Mouse (Mus musculus): ENCODE data around the gene Cfap70. TPM values are rescaled to one million over a fixed set of nuclear protein-coding genes. Genes with fewer than 3 reads are reported as not detected.

Gene Cfap70
- polyA plus RNA-seq, 1 experiment from 2014 or later, result 0.16 TPM

- no peak overlapping the region for H3K4me3 ChIP-seq (ENCODE audit: low read depth, low read length)
- no peaks in the 10 kb centered on the region for H3K9me3 ChIP-seq (ENCODE audit: control insufficient read depth, low read length)
- H3K4me1 ChIP-seq (replicated peaks; ENCODE audit: control insufficient read depth, insufficient read depth), result no peaks in the 10 kb centered on the region
- no peak overlapping the region for H3K4me2 ChIP-seq (replicated peaks; ENCODE audit: low read depth)
- no peak overlapping the region for H3K9ac ChIP-seq (ENCODE audit: low read length)
- H3K27ac ChIP-seq (replicated peaks), result no peak overlapping the region
- no peak for ATAC-seq (ENCODE audit: low FRiP score, low TSS enrichment)
- peaks cover 39% of the 10 kb centered on the region for H3K36me3 ChIP-seq (ENCODE audit: control insufficient read depth, insufficient read depth, low read length)
- TF ChIP-seq CTCF (IDR thresholded peaks at IDR 0.05; ENCODE audit: low read depth) (no peak), EP300 (optimal IDR thresholded peaks at IDR 0.05) (no peak)
- H3K27me3 ChIP-seq (ENCODE audit: control insufficient read depth, insufficient read depth, low read length), result no peaks in the 10 kb centered on the region
- 71% methylated on average over 14 of the region's 14 CpGs for WGBS
- DNase-seq (ENCODE audit: low spot score), result no peak
Measured at GRCm38 (mm10) chr14:20460216-20460615, 8.2 kb upstream of the Cfap70 start.

- H3K9ac ChIP-seq (ENCODE audit: low read length), result no peak overlapping the region
- no peak overlapping the region for H3K4me3 ChIP-seq (ENCODE audit: low read depth, low read length)
- TF ChIP-seq EP300 (optimal IDR thresholded peaks at IDR 0.05) (no peak), CTCF (IDR thresholded peaks at IDR 0.05; ENCODE audit: low read depth) (no peak)
- no peak for ATAC-seq (ENCODE audit: low FRiP score, low TSS enrichment)
- no peak for DNase-seq (ENCODE audit: low spot score)
- 90% methylated on average over 9 of the region's 9 CpGs for WGBS
- H3K4me1 ChIP-seq (replicated peaks; ENCODE audit: control insufficient read depth, insufficient read depth), result no peaks in the 10 kb centered on the region
- H3K36me3 ChIP-seq (ENCODE audit: control insufficient read depth, insufficient read depth, low read length), result peaks cover 35% of the 10 kb centered on the region
- H3K27ac ChIP-seq (replicated peaks), result no peak overlapping the region
- H3K4me2 ChIP-seq (replicated peaks; ENCODE audit: low read depth), result no peak overlapping the region
- H3K9me3 ChIP-seq (ENCODE audit: control insufficient read depth, low read length), result no peaks in the 10 kb centered on the region
- H3K27me3 ChIP-seq (ENCODE audit: control insufficient read depth, insufficient read depth, low read length), result no peaks in the 10 kb centered on the region
Measured at GRCm38 (mm10) chr14:20458378-20458777, 6.4 kb upstream of the Cfap70 start.

- Histone ChIP-seq H3K4me2 (replicated peaks; ENCODE audit: low read depth) (no peak overlapping the region), H3K27me3 (ENCODE audit: control insufficient read depth, insufficient read depth, low read length) (no peaks in the 10 kb centered on the region), H3K9ac (ENCODE audit: low read length) (no peak overlapping the region), H3K4me1 (replicated peaks; ENCODE audit: control insufficient read depth, insufficient read depth) (no peaks in the 10 kb centered on the region), H3K36me3 (ENCODE audit: control insufficient read depth, insufficient read depth, low read length) (peaks cover 8% of the 10 kb centered on the region), H3K27ac (replicated peaks) (no peak overlapping the region), H3K4me3 (ENCODE audit: low read depth, low read length) (no peak overlapping the region), H3K9me3 (ENCODE audit: control insufficient read depth, low read length) (no peaks in the 10 kb centered on the region)
- ATAC-seq (ENCODE audit: low FRiP score, low TSS enrichment) (peak; percentile 22; the same call in 1 of the 2 replicates), DNase-seq (ENCODE audit: low spot score) (no peak)
- WGBS, result 85% methylated on average over 5 of the region's 5 CpGs
- no peak for TF ChIP-seq CTCF (IDR thresholded peaks at IDR 0.05; ENCODE audit: low read depth)
- no peak for TF ChIP-seq EP300 (optimal IDR thresholded peaks at IDR 0.05)
Measured at GRCm38 (mm10) chr14:20452929-20453328, 903 bp upstream of the Cfap70 start.

GRCm38 (mm10) chr14:20451302-20451701 is 724 bp downstream of the Cfap70 start:
- DNase-seq (ENCODE audit: low spot score), result no peak
- Histone ChIP-seq H3K36me3 (ENCODE audit: control insufficient read depth, insufficient read depth, low read length) (peaks cover 3% of the 10 kb centered on the region), H3K27me3 (ENCODE audit: control insufficient read depth, insufficient read depth, low read length) (no peaks in the 10 kb centered on the region), H3K9me3 (ENCODE audit: control insufficient read depth, low read length) (no peaks in the 10 kb centered on the region), H3K4me1 (replicated peaks; ENCODE audit: control insufficient read depth, insufficient read depth) (no peaks in the 10 kb centered on the region), H3K9ac (ENCODE audit: low read length) (peak overlapping the region; percentile 53), H3K4me3 (ENCODE audit: low read depth, low read length) (peak overlapping the region; percentile 41; the same call in 1 of the 2 replicates), H3K4me2 (replicated peaks; ENCODE audit: low read depth) (peak overlapping the region; percentile 65), H3K27ac (replicated peaks) (no peak overlapping the region)
- TF ChIP-seq EP300 (optimal IDR thresholded peaks at IDR 0.05), result no peak
- TF ChIP-seq CTCF (IDR thresholded peaks at IDR 0.05; ENCODE audit: low read depth), result no peak
- WGBS, result 11% methylated on average over 2 of the region's 2 CpGs
- no peak for ATAC-seq (ENCODE audit: low FRiP score, low TSS enrichment)

- Histone ChIP-seq H3K9me3 (ENCODE audit: control insufficient read depth, low read length) (no peaks in the 10 kb centered on the region), H3K36me3 (ENCODE audit: control insufficient read depth, insufficient read depth, low read length) (no peaks in the 10 kb centered on the region), H3K27ac (replicated peaks) (no peak overlapping the region), H3K4me1 (replicated peaks; ENCODE audit: control insufficient read depth, insufficient read depth) (no peaks in the 10 kb centered on the region), H3K4me3 (ENCODE audit: low read depth, low read length) (no peak overlapping the region), H3K9ac (ENCODE audit: low read length) (no peak overlapping the region), H3K4me2 (replicated peaks; ENCODE audit: low read depth) (no peak overlapping the region), H3K27me3 (ENCODE audit: control insufficient read depth, insufficient read depth, low read length) (no peaks in the 10 kb centered on the region)
- WGBS, result 43% methylated on average over 12 of the region's 12 CpGs
- ATAC-seq (ENCODE audit: low FRiP score, low TSS enrichment) (no peak), DNase-seq (ENCODE audit: low spot score) (no peak)
- TF ChIP-seq EP300 (optimal IDR thresholded peaks at IDR 0.05) (no peak), CTCF (IDR thresholded peaks at IDR 0.05; ENCODE audit: low read depth) (no peak)
Measured at GRCm38 (mm10) chr14:20447209-20447608, 4.8 kb downstream of the Cfap70 start.

- no peaks in the 10 kb centered on the region for H3K27me3 ChIP-seq (ENCODE audit: control insufficient read depth, insufficient read depth, low read length)
- 60% methylated on average over 17 of the region's 17 CpGs for WGBS
- H3K27ac ChIP-seq (replicated peaks), result no peak overlapping the region
- no peaks in the 10 kb centered on the region for H3K4me1 ChIP-seq (replicated peaks; ENCODE audit: control insufficient read depth, insufficient read depth)
- TF ChIP-seq CTCF (IDR thresholded peaks at IDR 0.05; ENCODE audit: low read depth) (no peak), EP300 (optimal IDR thresholded peaks at IDR 0.05) (no peak)
- H3K9me3 ChIP-seq (ENCODE audit: control insufficient read depth, low read length), result no peaks in the 10 kb centered on the region
- no peak overlapping the region for H3K4me3 ChIP-seq (ENCODE audit: low read depth, low read length)
- no peaks in the 10 kb centered on the region for H3K36me3 ChIP-seq (ENCODE audit: control insufficient read depth, insufficient read depth, low read length)
- ATAC-seq (ENCODE audit: low FRiP score, low TSS enrichment) (no peak), DNase-seq (ENCODE audit: low spot score) (peak; percentile 18)
- no peak overlapping the region for H3K4me2 ChIP-seq (replicated peaks; ENCODE audit: low read depth)
- H3K9ac ChIP-seq (ENCODE audit: low read length), result no peak overlapping the region
Measured at GRCm38 (mm10) chr14:20442252-20442651, 9.8 kb downstream of the Cfap70 start.
